Mouse (Mus musculus) myocyte (in vitro differentiated cells): Measurements from ENCODE around the gene Mocs1.
"Not testable (repeated sequence)": the region's sequence is repeated elsewhere in the genome, so short reads cannot be mapped to it uniquely, and the experiment has no call there.

Source experiments
- CEBPB ChIP-seq: IDR thresholded peaks from 2 replicates; pipeline ENCODE4 v1.6.1; 2011; ENCODE audit warnings: mild to moderate bottlenecking, moderate library complexity; ENCODE audit not compliant: poor library complexity, insufficient read depth, severe bottlenecking
- E2F4 ChIP-seq: IDR thresholded peaks from one replicate; pipeline ENCODE4 v1.6.1; 2011; ENCODE audit warnings: mild to moderate bottlenecking, control low read depth, moderate library complexity; ENCODE audit not compliant: insufficient read depth
- MAX ChIP-seq: IDR thresholded peaks from one replicate; pipeline ENCODE4 v1.6.1; 2011; ENCODE audit warnings: low read depth, mild to moderate bottlenecking, control low read depth
- MYOD1 ChIP-seq, 3 experiments: IDR thresholded peaks; one replicate each; pipeline ENCODE4 v1.6.1; 2011; ENCODE audit warnings: control low read depth in 2 of 3, low read depth in 2 of 3, mild to moderate bottlenecking in 2 of 3, moderate library complexity in 1 of 3; ENCODE audit not compliant: insufficient read length in 2 of 3, control insufficient read depth in 1 of 3
- MYOG ChIP-seq, 3 experiments: IDR thresholded peaks; one replicate each; pipeline ENCODE4 v1.6.1; 2011; ENCODE audit warnings: control low read depth in 2 of 3, low read depth in 2 of 3, mild to moderate bottlenecking in 2 of 3; ENCODE audit not compliant: insufficient read length in 2 of 3, control insufficient read depth in 1 of 3, insufficient read depth in 1 of 3
- POLR2A ChIP-seq: IDR thresholded peaks from one replicate; pipeline ENCODE4 v1.6.1; 2011; ENCODE audit warnings: low read depth, mild to moderate bottlenecking, control low read depth, moderate library complexity; ENCODE audit not compliant: insufficient read length
- POLR2AphosphoS2 ChIP-seq: IDR thresholded peaks from one replicate; pipeline ENCODE4 v1.6.1; 2011; ENCODE audit warnings: low read depth, control low read depth; ENCODE audit not compliant: insufficient read length
- TCF12 ChIP-seq: IDR thresholded peaks from one replicate; pipeline ENCODE4 v1.6.1; 2011; ENCODE audit warnings: mild to moderate bottlenecking, control low read depth; ENCODE audit not compliant: poor library complexity, insufficient read depth, severe bottlenecking
- USF1 ChIP-seq: IDR thresholded peaks from one replicate; pipeline ENCODE4 v1.6.1; 2011; ENCODE audit warnings: low read depth, mild to moderate bottlenecking, control low read depth, moderate library complexity

DNA sequence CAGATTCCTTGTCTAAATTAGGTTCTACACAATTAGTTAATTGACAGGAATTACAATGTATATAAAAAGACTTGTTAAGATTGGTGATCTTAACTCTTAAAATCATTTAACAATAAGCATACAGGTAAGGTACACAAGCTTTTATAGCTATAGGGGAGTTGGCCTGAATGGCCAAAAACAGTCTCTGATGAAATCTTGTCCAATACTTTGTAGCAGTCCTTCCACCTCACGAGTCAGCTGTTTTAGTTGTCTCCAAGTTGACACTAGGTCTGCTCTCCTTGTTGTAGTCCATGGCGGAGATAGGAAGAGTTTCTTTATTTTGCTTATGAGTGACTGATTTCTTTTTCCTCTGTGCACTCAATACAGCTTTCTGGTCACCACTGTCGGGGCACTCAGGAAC, 14.7 kb downstream of the Mocs1 start:
- not testable (repeated sequence) for TF ChIP-seq MYOG (IDR thresholded peaks at IDR 0.05; ENCODE audit: control insufficient read depth in 1 of 3, insufficient read depth in 1 of 3, insufficient read length in 2 of 3, low read depth in 2 of 3); POLR2A; USF1; TCF12; CEBPB; E2F4; POLR2AphosphoS2; MAX; MYOD1 (IDR thresholded peaks at IDR 0.05; ENCODE audit: control insufficient read depth in 1 of 3, insufficient read length in 2 of 3, low read depth in 2 of 3)
